Comparison of ENCODE assay signal across 8 mouse cellular contexts in genomic region chr17:87331336-87332141, GRCm38 (mm10). TPM values are rescaled to one million over a fixed set of nuclear protein-coding genes. Genes with fewer than 3 reads are reported as not detected.
DNase-seq lines count a peak whose midpoint lies in the region; ATAC-seq and TF ChIP-seq lines count a peak whose summit lies in the region.

No protein-coding gene starts in this region.

- H3K4me1 ChIP-seq in heart, adult 2 months (ENCODE audit: control insufficient read depth, insufficient read depth, low read length) = peaks cover 6% of the 10 kb centered on the region
- peaks cover 54% of the 10 kb centered on the region for H3K4me1 ChIP-seq in forebrain, postnatal 0 days (ENCODE audit: insufficient read depth)
- peaks cover 43% of the 10 kb centered on the region for H3K4me1 ChIP-seq in midbrain, embryonic 12.5 days

- no peaks in the 10 kb centered on the region for H3K36me3 ChIP-seq in heart, adult 2 months (ENCODE audit: control insufficient read depth, insufficient read depth, low read length)
- H3K36me3 ChIP-seq in forebrain, postnatal 0 days (ENCODE audit: insufficient read depth) = no peaks in the 10 kb centered on the region
- no peaks in the 10 kb centered on the region for H3K36me3 ChIP-seq in midbrain, embryonic 12.5 days

- ATAC-seq in forebrain, postnatal 0 days = peak; percentile 81
- peak; percentile 32; the same call in 1 of the 2 replicates for ATAC-seq in midbrain, embryonic 12.5 days (ENCODE audit: low FRiP score, low read depth)

- peak overlapping the region; percentile 35 for H3K4me2 ChIP-seq in forebrain, postnatal 0 days (ENCODE audit: low read depth)
- peak overlapping the region; percentile 41 for H3K4me2 ChIP-seq in midbrain, embryonic 12.5 days (replicated peaks)

- no peaks in the 10 kb centered on the region for H3K9me3 ChIP-seq in forebrain, postnatal 0 days (ENCODE audit: low read length)
- H3K9me3 ChIP-seq in midbrain, embryonic 12.5 days = no peaks in the 10 kb centered on the region

- intact Hi-C loops in heart, adult 2 months (cut with DNase I) = loop anchor here (5.0 kb wide), 2 partner anchors 46 to 116 kb away; partner anchors contain the start of gene Calm2
- intact Hi-C loops in heart, postnatal 14 days (cut with DNase I) = loop anchor here (5.0 kb wide), 1 partner anchor 116 kb away; the partner anchor contains the start of gene Calm2

- no peak overlapping the region for H3K9ac ChIP-seq in heart, adult 2 months (ENCODE audit: low read depth, low read length)
- peak overlapping the region; percentile 48 for H3K9ac ChIP-seq in forebrain, postnatal 0 days
- H3K9ac ChIP-seq in midbrain, embryonic 12.5 days (replicated peaks) = no peak overlapping the region

- WGBS in heart, adult 2 months = 44% methylated on average over 11 of the region's 11 CpGs
- 29% methylated on average over 11 of the region's 11 CpGs for WGBS in forebrain, postnatal 0 days
- WGBS in midbrain, embryonic 12.5 days = 32% methylated on average over 11 of the region's 11 CpGs

- H3K79me2 ChIP-seq in heart, adult 2 months (replicated peaks; ENCODE audit: control insufficient read depth, insufficient read depth, low read length) = no peaks in the 10 kb centered on the region

- no peak for DNase-seq in heart, adult 2 months
- no peak for DNase-seq in heart, postnatal 14 days
- DNase-seq in brain, embryonic 14.5 days (ENCODE audit: low read depth) = peak; percentile 87
- peak; percentile 85 for DNase-seq in forebrain, postnatal 0 days
- no peak for DNase-seq in urinary bladder, adult 18-20 months (ENCODE audit: low spot score in 2 of 2)
- no peak for DNase-seq in layer of hippocampus, postnatal 36 days
- no peak for DNase-seq in left cerebral cortex, adult 11 months (ENCODE audit: low spot score)

- no peak overlapping the region for H3K4me3 ChIP-seq in heart, adult 2 months
- no peak overlapping the region for H3K4me3 ChIP-seq in forebrain, postnatal 0 days (ENCODE audit: low read depth, low read length)
- H3K4me3 ChIP-seq in midbrain, embryonic 12.5 days = no peak overlapping the region

- TF ChIP-seq EP300 in heart, adult 2 months (IDR thresholded peaks at IDR 0.05; ENCODE audit: insufficient read depth, low read depth, low read length) = no peak

- TF ChIP-seq POLR2A in heart, adult 2 months (IDR thresholded peaks at IDR 0.05; ENCODE audit: insufficient read depth, low read depth, low read length) = no peak
- TF ChIP-seq POLR2A in brain, embryonic 14.5 days (IDR thresholded peaks at IDR 0.05; ENCODE audit: borderline replicate concordance, extremely low read depth, insufficient read depth, insufficient read length, poor library complexity, severe bottlenecking) = no peak

- no peaks in the 10 kb centered on the region for H3K27me3 ChIP-seq in heart, adult 2 months (ENCODE audit: control insufficient read depth, insufficient read depth, low read length)
- H3K27me3 ChIP-seq in forebrain, postnatal 0 days (ENCODE audit: insufficient read depth, low read length) = no peaks in the 10 kb centered on the region
- peaks cover 23% of the 10 kb centered on the region for H3K27me3 ChIP-seq in midbrain, embryonic 12.5 days

- no peak for TF ChIP-seq CTCF in heart, adult 2 months (IDR thresholded peaks at IDR 0.05)
- TF ChIP-seq CTCF in brain, embryonic 14.5 days (IDR thresholded peaks at IDR 0.05; ENCODE audit: borderline replicate concordance, extremely low read depth, insufficient read depth, insufficient read length) = no peak
- no peak for TF ChIP-seq CTCF in forebrain, postnatal 0 days (IDR thresholded peaks at IDR 0.05; ENCODE audit: low read depth)

- H3K27ac ChIP-seq in heart, adult 2 months = peak overlapping the region; percentile 61
- peak overlapping the region; percentile 88 for H3K27ac ChIP-seq in forebrain, postnatal 0 days (ENCODE audit: low read depth, low read length)
- peak overlapping the region; percentile 54 for H3K27ac ChIP-seq in midbrain, embryonic 12.5 days (replicated peaks)

RNA-seq across cellular contexts. Expression of gene Ttc7, which starts 48.9 kb away (rescaled TPM):
- 10 to 100 TPM; 20.9 to 23.2 TPM for total RNA-seq in heart, adult 2 months (2021)
- 21.3 and 28.8 TPM in 2 replicates for polyA plus RNA-seq in heart, adult 2 months (2012; rRNA removed)
- total RNA-seq in heart, postnatal 14 days (2021) = 1 to 10 TPM; 6.7 to 8.2 TPM
- polyA plus RNA-seq in brain, embryonic 14.5 days (2012; rRNA removed) = 8.1 and 8.8 TPM in 2 replicates
- 6.1 and 6.4 TPM in 2 replicates for total RNA-seq in forebrain, postnatal 0 days (2014; rRNA removed)
- polyA plus RNA-seq in forebrain, postnatal 0 days (2015; fragmentation: Nextera tagmentation; extraction: Ambion mirVana) = 7.0 and 7.5 TPM in 2 replicates
- 4.6 and 5.7 TPM in 2 replicates for polyA plus RNA-seq in midbrain, embryonic 12.5 days (2016; fragmentation: Nextera tagmentation; extraction: Ambion mirVana)
- 1 to 10 TPM; 6.3 to 8.8 TPM for total RNA-seq in layer of hippocampus, postnatal 36 days (2021)

Comparison
In these comparisons a context has a peak if more than half of its experiments do, and no peak if none do; other contexts are left out.
1. DNase-seq: peak in brain, embryonic 14.5 days (single experiment) and forebrain, postnatal 0 days (single experiment); none in heart, adult 2 months (0 of 2), heart, postnatal 14 days (0 of 2), urinary bladder, adult 18-20 months (0 of 2), layer of hippocampus, postnatal 36 days (0 of 2) and left cerebral cortex, adult 11 months (single experiment).
2. Peak in every context shown above with its lines, with median percentiles within 50 percentile points of each other: H3K27ac ChIP-seq.